Mouse (Mus musculus): ENCODE data around the gene Foxg1. TPM values are rescaled to one million over a fixed set of nuclear protein-coding genes. Genes with fewer than 3 reads are reported as not detected.
A peak's percentile ranks its signal among the peaks of the same experiment; 100 is the strongest.

Gene Foxg1
- polyA plus RNA-seq, 1 experiment from 2014 or later: 1.9 TPM

DNA sequence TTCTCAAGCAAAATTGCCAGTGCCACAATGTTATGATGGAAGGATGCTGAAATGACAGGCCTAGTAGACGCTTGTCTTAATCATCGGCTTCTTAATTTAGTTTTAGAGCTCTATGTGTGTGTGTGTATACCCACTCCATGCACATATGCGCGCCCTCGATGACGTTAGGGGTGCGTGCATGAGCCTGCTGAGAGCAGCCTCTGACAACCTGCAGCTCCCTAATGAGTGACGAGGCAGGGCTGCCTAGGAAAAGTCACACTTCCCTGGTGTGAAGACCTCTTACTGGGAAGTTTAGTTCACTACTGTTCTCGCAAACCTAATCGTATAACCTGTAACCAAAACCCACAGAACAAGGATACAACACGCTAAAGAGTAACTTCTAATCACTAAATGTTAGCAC lies 3.0 kb upstream of the Foxg1 start:
- Histone ChIP-seq H3K9me3 (replicated peaks) (no peaks in the 10 kb centered on the region), H3K4me2 (replicated peaks) (no peak overlapping the region), H3K36me3 (no peaks in the 10 kb centered on the region), H3K9ac (no peak overlapping the region), H3K4me3 (no peak overlapping the region), H3K27ac (no peak overlapping the region), H3K27me3 (peaks cover 90% of the 10 kb centered on the region), H3K4me1 (peaks cover 12% of the 10 kb centered on the region)
- WGBS: 4% methylated on average over 11 of the region's 11 CpGs
- no peak for ATAC-seq (ENCODE audit: low FRiP score)

DNA sequence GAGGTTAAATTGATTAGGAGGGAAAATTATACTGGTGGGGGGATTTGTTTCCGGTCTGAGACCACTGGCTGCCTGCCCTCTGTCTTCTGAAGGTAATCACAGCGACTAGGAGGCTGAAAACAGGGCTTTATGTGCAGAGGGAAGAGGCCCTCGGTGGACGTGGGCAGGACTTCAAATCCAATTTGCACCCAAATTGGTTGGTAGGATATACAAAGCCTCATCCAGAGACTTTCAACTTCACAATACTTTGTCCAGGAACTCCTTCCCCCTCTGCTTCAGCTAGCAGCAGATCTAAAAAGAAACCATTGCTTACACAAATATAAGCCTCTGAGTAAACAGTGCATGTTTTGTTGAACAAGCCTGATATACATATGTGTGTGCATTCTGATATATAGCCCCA lies 2.0 kb upstream of the Foxg1 start:
- Histone ChIP-seq H3K27ac (no peak overlapping the region), H3K9me3 (replicated peaks) (no peaks in the 10 kb centered on the region), H3K27me3 (peaks cover 94% of the 10 kb centered on the region), H3K4me2 (replicated peaks) (no peak overlapping the region), H3K9ac (no peak overlapping the region), H3K4me1 (peaks cover 12% of the 10 kb centered on the region), H3K4me3 (no peak overlapping the region), H3K36me3 (no peaks in the 10 kb centered on the region)
- no peak for ATAC-seq (ENCODE audit: low FRiP score)
- WGBS: 0% methylated on average over 4 of the region's 4 CpGs

DNA sequence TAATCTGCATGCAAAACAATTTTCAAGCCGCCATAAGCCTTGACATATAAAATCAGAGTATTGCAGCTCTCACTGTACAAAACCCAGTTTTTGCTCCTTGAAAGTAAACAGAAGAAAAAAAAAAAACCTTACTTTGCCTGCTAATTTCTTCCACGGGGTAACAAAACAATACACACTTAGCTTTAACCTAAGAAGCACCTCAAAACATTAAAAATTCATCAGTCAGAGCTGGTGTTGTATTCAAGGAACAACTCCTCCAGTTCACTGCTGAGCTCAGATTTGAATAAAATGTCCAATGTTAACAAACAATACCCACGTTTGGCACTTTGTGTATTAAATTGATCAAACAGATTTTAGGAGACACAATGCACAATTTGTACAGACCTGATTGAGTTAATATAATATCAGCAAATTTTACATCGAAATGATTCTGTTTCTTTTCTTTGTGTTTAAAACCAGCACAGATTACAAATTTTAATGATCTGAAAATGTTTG lies 1.4 kb upstream of the Foxg1 start:
- no peaks in the 10 kb centered on the region for H3K36me3 ChIP-seq
- peaks cover 12% of the 10 kb centered on the region for H3K4me1 ChIP-seq
- H3K27me3 ChIP-seq: peaks cover 94% of the 10 kb centered on the region
- no peak overlapping the region for H3K27ac ChIP-seq
- no peak overlapping the region for H3K4me3 ChIP-seq
- ATAC-seq (ENCODE audit: low FRiP score): no peak
- H3K9ac ChIP-seq: no peak overlapping the region
- H3K4me2 ChIP-seq (replicated peaks): no peak overlapping the region
- WGBS: 2% methylated on average over 4 of the region's 4 CpGs
- no peaks in the 10 kb centered on the region for H3K9me3 ChIP-seq (replicated peaks)

DNA sequence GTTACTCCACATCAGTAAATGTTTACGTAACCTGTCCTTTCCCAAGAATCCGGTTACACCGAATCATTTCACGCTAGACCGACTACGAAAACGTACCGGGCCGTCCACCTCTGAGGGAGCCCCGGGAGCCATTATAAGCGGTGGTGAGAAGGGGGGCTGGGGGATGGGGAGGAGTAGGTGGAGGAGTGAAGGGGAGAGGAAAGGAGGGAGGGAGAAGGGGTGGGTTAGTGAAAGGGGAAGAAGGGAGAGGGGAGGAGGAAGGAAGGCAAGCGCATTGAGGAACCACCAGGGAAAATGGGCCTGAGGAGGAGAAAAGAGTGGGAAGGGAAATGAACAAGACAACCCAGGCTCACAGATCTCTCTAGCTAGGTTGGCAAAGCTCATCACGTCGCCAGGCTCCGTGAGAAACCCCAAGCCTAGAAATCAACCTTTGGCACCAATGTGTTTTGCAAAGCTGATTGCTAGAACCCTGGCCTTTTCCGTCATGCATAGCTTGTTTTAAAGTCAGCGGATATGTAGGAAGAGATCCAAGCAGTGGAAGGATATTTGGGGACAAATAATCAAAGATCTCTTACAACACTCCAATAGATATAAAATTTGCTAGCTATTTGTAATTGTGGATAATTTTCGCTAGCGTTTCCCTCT lies 617 bp upstream of the Foxg1 start:
- H3K4me3 ChIP-seq: no peak overlapping the region
- H3K9me3 ChIP-seq (replicated peaks): no peaks in the 10 kb centered on the region
- no peak overlapping the region for H3K27ac ChIP-seq
- H3K4me1 ChIP-seq: peaks cover 12% of the 10 kb centered on the region
- ATAC-seq (ENCODE audit: low FRiP score): no peak
- H3K9ac ChIP-seq: no peak overlapping the region
- H3K36me3 ChIP-seq: no peaks in the 10 kb centered on the region
- no peak overlapping the region for H3K4me2 ChIP-seq (replicated peaks)
- peaks cover 87% of the 10 kb centered on the region for H3K27me3 ChIP-seq
- WGBS: under 1% methylated on average over 19 of the region's 19 CpGs

DNA sequence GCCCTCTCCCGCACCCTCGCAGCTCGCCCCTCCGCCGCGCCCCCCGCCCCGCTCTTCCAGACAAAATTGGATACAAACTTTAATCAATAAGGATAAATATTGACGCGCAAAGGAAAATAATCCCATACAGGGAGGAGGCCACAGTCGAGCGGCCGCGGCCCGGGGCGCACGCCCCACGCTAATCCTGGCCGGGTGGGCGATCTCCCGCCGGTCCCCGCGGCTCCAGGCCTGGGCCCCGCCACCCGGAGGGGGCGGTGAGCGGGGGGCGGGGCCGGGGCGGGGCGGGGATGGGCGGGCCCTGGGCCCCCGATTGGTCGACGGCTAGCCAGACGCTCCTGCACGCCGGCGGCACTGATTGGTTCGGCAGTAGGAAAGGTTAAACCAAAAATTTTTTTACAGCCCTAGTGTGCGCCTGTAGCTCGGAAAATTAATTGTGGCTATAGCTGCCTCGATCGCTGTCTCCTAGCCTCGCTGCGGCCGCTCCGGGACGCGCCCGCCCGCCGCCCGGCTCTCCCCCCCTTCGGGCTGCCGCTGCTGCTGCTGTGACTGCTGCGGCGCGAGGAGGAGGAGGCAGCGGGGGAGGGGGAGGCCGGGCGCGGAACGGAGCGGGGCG lies 1.2 kb downstream of the Foxg1 start:
- Histone ChIP-seq H3K9ac (no peak overlapping the region), H3K4me1 (peaks cover 12% of the 10 kb centered on the region), H3K36me3 (no peaks in the 10 kb centered on the region), H3K4me2 (replicated peaks) (peak overlapping the region; percentile 46), H3K9me3 (replicated peaks) (no peaks in the 10 kb centered on the region), H3K27ac (no peak overlapping the region), H3K4me3 (peak overlapping the region; percentile 37), H3K27me3 (peaks cover 76% of the 10 kb centered on the region)
- peak; percentile 80 for ATAC-seq (ENCODE audit: low FRiP score)
- 1% methylated on average over 54 of the region's 67 CpGs for WGBS

DNA sequence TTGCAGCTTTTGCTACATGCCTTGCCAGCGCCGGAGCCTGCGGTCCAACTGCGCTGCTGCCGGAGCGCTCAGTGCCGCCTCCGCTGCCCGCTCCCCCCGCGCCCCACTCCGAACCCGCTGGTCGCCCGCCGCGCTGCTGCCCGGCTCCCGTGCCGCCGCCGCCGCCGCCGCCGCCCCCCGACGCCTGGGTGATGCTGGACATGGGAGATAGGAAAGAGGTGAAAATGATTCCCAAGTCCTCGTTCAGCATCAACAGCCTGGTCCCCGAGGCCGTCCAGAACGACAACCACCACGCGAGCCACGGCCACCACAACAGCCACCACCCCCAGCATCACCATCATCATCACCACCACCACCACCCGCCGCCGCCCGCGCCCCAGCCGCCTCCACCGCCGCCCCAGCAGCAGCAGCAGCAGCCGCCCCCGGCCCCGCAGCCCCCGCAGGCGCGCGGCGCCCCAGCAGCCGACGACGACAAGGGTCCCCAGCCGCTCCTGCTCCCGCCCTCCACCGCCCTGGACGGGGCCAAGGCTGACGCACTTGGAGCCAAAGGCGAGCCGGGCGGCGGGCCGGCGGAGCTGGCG lies 1.9 kb downstream of the Foxg1 start:
- Histone ChIP-seq H3K4me3 (peak overlapping the region; percentile 37), H3K27me3 (peaks cover 69% of the 10 kb centered on the region), H3K4me2 (replicated peaks) (peak overlapping the region; percentile 46), H3K36me3 (no peaks in the 10 kb centered on the region), H3K9ac (no peak overlapping the region), H3K27ac (peak overlapping the region; percentile 66), H3K9me3 (replicated peaks) (no peaks in the 10 kb centered on the region), H3K4me1 (peaks cover 12% of the 10 kb centered on the region)
- ATAC-seq (ENCODE audit: low FRiP score): no peak
- 1% methylated on average over 39 of the region's 66 CpGs for WGBS

DNA sequence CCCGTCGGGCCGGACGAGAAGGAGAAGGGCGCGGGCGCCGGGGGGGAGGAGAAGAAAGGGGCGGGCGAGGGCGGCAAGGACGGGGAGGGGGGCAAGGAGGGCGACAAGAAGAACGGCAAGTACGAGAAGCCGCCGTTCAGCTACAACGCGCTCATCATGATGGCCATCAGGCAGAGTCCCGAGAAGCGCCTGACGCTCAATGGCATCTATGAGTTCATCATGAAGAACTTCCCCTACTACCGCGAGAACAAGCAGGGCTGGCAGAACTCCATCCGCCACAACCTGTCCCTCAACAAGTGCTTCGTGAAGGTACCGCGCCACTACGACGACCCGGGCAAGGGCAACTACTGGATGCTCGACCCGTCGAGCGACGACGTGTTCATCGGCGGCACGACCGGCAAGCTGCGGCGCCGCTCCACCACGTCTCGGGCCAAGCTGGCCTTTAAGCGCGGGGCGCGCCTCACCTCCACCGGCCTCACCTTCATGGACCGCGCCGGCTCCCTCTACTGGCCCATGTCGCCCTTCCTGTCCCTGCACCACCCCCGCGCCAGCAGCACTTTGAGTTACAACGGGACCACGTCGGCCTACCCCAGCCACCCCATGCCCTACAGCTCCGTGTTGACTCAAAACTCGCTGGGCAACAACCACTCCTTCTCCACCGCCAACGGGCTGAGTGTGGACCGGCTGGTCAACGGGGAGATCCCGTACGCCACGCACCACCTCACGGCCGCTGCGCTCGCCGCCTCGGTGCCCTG lies 2.6 kb downstream of the Foxg1 start, which contains the start of gene Gm43517:
Gene Gm43517 (plus strand): TSS at position 299 of the 755 bp plus-strand sequence.
- H3K9ac ChIP-seq: peak within 1 kb of the TSS; percentile 35; the same call in 1 of the 2 replicates
- ATAC-seq (ENCODE audit: low FRiP score): peak; percentile 41; the same call in 1 of the 2 replicates

DNA sequence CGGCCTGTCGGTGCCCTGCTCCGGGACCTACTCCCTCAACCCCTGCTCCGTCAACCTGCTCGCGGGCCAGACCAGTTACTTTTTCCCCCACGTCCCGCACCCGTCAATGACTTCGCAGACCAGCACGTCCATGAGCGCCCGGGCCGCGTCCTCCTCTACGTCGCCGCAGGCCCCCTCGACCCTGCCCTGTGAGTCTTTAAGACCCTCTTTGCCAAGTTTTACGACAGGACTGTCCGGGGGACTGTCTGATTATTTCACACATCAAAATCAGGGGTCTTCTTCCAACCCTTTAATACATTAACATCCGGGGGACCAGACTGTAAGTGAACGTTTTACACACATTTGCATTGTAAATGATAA lies 3.2 kb downstream of the Foxg1 start:
- H3K4me2 ChIP-seq (replicated peaks): no peak overlapping the region
- peaks cover 68% of the 10 kb centered on the region for H3K27me3 ChIP-seq
- peaks cover 12% of the 10 kb centered on the region for H3K4me1 ChIP-seq
- no peaks in the 10 kb centered on the region for H3K9me3 ChIP-seq (replicated peaks)
- no peaks in the 10 kb centered on the region for H3K36me3 ChIP-seq
- peak; percentile 8; the same call in 1 of the 2 replicates for ATAC-seq (ENCODE audit: low FRiP score)
- no peak overlapping the region for H3K27ac ChIP-seq
- WGBS: under 1% methylated on average over 23 of the region's 23 CpGs
- peak overlapping the region; percentile 35; the same call in 1 of the 2 replicates for H3K9ac ChIP-seq
- peak overlapping the region; percentile 37 for H3K4me3 ChIP-seq

More for the DNA sequence above, 2.6 kb downstream of the Foxg1 start, which contains the start of gene Gm43517:
- Histone ChIP-seq H3K27me3 (peaks cover 68% of the 10 kb centered on the region), H3K4me1 (peaks cover 12% of the 10 kb centered on the region), H3K36me3 (no peaks in the 10 kb centered on the region), H3K27ac (peak within 1 kb of the TSS; percentile 66), H3K4me3 (peak within 1 kb of the TSS; percentile 37), H3K9me3 (replicated peaks) (no peaks in the 10 kb centered on the region), H3K4me2 (replicated peaks) (peak within 1 kb of the TSS; percentile 46)
- 2% methylated on average over 73 of the region's 75 CpGs for WGBS

DNA sequence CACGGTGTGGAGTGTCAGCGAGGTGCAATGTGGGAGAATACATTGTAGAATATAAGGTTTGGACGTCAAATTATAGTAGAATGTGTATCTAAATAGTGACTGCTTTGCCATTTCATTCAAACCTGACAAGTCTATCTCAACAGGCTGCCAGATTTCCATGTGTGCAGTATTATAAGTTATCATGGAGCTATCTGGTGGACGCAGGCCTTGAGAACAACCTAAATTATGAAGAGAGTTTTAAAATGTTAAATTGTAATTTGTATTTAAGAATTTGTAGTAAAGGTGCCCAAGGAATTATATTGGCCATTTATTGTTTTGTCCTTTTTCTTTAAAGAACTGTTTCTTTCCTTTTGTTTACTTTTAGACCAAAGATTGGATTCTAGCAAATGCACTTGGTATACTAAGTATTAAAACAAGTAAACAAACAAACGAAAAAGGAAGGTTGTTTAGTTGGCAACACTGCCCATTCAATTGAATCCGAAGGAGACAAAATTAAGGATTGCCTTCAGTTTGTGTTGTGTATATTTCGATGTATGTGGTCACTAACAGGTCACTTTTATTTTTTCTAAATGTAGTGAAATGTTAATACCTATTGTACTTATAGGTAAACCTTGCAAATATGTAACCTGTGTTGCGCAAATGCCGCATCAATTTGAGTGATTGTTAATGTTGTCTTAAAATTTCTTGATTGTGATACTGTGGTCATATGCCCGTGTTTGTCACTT lies 3.8 kb downstream of the Foxg1 start:
- Histone ChIP-seq H3K4me2 (replicated peaks) (no peak overlapping the region), H3K36me3 (no peaks in the 10 kb centered on the region), H3K27ac (no peak overlapping the region), H3K27me3 (peaks cover 68% of the 10 kb centered on the region), H3K4me3 (peak overlapping the region; percentile 37; the same call in 1 of the 2 replicates), H3K4me1 (peaks cover 16% of the 10 kb centered on the region), H3K9ac (no peak overlapping the region), H3K9me3 (replicated peaks) (no peaks in the 10 kb centered on the region)
- 14% methylated on average over 10 of the region's 10 CpGs for WGBS
- no peak for ATAC-seq (ENCODE audit: low FRiP score)

DNA sequence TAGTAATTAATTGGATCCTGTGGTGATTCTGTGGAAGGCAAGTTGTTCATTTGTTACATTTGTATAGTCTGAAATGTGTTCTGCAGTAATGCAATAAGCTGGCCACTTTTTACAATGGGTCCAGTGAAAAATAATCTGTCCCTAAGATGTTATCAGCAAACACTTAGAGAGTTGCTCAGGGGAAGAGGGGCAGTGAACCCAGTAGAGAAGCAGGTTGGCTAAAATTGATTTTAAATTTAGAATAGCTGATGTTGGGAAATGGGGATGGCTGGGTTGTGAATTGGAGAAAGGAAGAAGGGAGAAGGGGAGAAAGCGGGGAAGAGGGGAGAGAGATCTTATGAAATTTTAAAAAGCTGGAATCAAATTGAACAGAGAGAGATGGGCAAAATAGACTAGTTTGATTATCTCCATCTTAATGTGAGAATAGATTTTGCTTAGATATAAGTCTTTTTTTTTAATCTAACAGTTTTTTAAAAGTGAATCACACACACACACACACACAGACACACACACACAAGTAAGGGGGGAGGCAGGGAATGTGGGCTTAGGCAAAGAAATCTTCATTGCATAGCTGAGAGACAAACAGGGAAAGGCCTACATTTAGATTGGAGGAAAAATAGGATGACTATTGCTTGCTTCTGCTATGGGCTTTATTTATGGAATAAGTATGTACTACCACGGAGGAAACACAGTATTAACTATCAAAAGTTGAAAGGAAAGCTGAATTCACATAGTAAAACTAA lies 5.6 kb downstream of the Foxg1 start:
- H3K4me2 ChIP-seq (replicated peaks): no peak overlapping the region
- WGBS: 10% methylated on average over 2 of the region's 2 CpGs
- H3K4me1 ChIP-seq: peaks cover 17% of the 10 kb centered on the region
- no peak overlapping the region; the same call in 1 of the 2 replicates for H3K9ac ChIP-seq
- no peak overlapping the region for H3K4me3 ChIP-seq
- H3K27ac ChIP-seq: no peak overlapping the region
- no peaks in the 10 kb centered on the region for H3K9me3 ChIP-seq (replicated peaks)
- peaks cover 68% of the 10 kb centered on the region for H3K27me3 ChIP-seq
- ATAC-seq (ENCODE audit: low FRiP score): no peak
- H3K36me3 ChIP-seq: no peaks in the 10 kb centered on the region

DNA sequence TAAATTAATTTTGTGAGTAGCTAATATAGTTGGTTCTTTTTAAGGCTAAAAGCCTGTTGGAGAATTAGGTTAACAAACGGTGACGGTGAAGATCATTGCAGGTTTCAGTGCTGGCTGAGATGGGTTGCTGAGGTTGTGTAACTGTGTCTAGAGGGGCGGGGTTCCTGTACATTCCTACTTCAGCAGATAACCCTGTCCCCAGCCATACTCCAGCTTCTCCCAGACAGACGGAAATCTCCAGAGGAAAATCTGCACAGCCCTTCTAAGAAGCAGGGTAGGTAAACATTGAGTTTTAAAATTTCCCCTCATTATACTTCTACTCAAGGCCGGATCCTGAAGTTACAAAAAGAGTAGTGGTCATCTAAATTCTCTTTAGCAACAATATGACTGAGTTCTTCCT lies 7.2 kb downstream of the Foxg1 start:
- no peaks in the 10 kb centered on the region for H3K36me3 ChIP-seq
- WGBS: 2% methylated on average over 5 of the region's 5 CpGs
- no peak overlapping the region for H3K27ac ChIP-seq
- H3K9me3 ChIP-seq (replicated peaks): no peaks in the 10 kb centered on the region
- no peak overlapping the region for H3K4me3 ChIP-seq
- peaks cover 63% of the 10 kb centered on the region for H3K27me3 ChIP-seq
- H3K9ac ChIP-seq: no peak overlapping the region
- H3K4me1 ChIP-seq: peaks cover 6% of the 10 kb centered on the region; the same call in 1 of the 2 replicates
- H3K4me2 ChIP-seq (replicated peaks): no peak overlapping the region
- no peak for ATAC-seq (ENCODE audit: low FRiP score)

Data from hindbrain, embryonic 12.5 days (tissue).